Mouse (Mus musculus): Measurements from ENCODE around the gene Srsf5.

Srsf5 gene

GRCm38 (mm10) chr12:80997652-80998051 is 52.3 kb downstream of the Srsf5 start:
- DNase-seq (ENCODE audit: extremely low read depth, low read depth) = no peak

- no peak for DNase-seq (ENCODE audit: extremely low read depth, low read depth)
These were observed 53.4 kb downstream of the Srsf5 start for GRCm38 (mm10) chr12:80998528-80999221.

Measured in MEL-GATA-1-ER (cell line).